Mouse (Mus musculus) liver, embryonic 14.5 days (tissue): ENCODE results near the gene Lmbr1.
"Not testable (repeated sequence)": the region's sequence is repeated elsewhere in the genome, so short reads cannot be mapped to it uniquely, and the experiment has no call there.

Experiments used
- CTCF ChIP-seq: IDR thresholded peaks from 2 replicates; pipeline ENCODE4 v1.5.1; 2016; ENCODE audit warnings: antibody characterized with exemption, low read depth, control low read depth
- EP300 ChIP-seq: IDR thresholded peaks from 2 replicates; pipeline ENCODE4 v1.6.1; 2016; ENCODE audit warnings: antibody characterized with exemption, low read depth

DNA sequence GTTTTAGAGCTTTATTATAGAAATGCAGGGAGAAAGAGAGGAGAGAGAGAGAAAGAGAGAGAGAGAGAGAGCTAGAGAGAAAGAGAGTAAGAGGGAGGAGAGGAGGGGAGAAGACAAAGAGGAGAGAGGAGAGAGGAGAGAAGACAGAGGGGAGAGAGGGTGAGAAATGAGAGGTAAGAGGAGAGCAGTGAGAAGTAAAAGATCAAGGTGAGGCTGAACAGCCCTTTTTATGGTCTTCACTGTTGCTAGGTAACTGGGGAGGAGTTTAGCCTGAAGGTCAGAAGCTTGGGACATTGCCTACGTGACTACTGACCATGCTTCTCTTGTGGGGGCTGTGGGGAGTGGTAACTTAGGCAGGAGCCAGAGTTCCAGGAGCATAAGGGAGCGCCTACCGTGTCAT, 45.1 kb upstream of the Lmbr1 start:
- not testable (repeated sequence) for TF ChIP-seq CTCF, EP300
